Mouse (Mus musculus) intestine, postnatal 0 days (tissue): ENCODE results near the gene Stat1. TPM values are rescaled to one million over a fixed set of nuclear protein-coding genes. Genes with fewer than 3 reads are reported as not detected.

Source experiments
- ATAC-seq: fragments of 200-750 bp; cut with Nextera tagmentation; 2 replicates; pipeline ENCODE4 v1.8.0; 2017; ENCODE audit warnings: mild to moderate bottlenecking, moderate TSS enrichment, moderate library complexity
- H3K27ac ChIP-seq: fragments of 300-500 bp; sonication (generic); 2 replicates; pipeline ENCODE4 v1.5.1; 2014; ENCODE audit warnings: mild to moderate bottlenecking, low read depth, low read length, moderate library complexity
- H3K27me3 ChIP-seq: fragments of 300-500 bp; sonication (generic); replicated peaks from 2 replicates; pipeline ENCODE4 v1.6.1; 2014; ENCODE audit warnings: low read length, mixed read lengths; ENCODE audit not compliant: control insufficient read depth, insufficient read depth
- H3K36me3 ChIP-seq: fragments of 300-500 bp; sonication (generic); 2 replicates; pipeline ENCODE4 v1.6.1; 2014; ENCODE audit warnings: mild to moderate bottlenecking, moderate library complexity; ENCODE audit not compliant: control insufficient read depth, insufficient read depth
- H3K4me1 ChIP-seq: fragments of 300-500 bp; sonication (generic); replicated peaks from 2 replicates; pipeline ENCODE4 v1.6.1; 2014; ENCODE audit warnings: antibody characterized with exemption, low read length, mixed read lengths; ENCODE audit not compliant: control insufficient read depth, insufficient read depth
- H3K4me2 ChIP-seq: fragments of 300-500 bp; sonication (generic); replicated peaks from 2 replicates; pipeline ENCODE4 v1.6.1; 2014; ENCODE audit warnings: low read depth, mild to moderate bottlenecking, moderate library complexity
- H3K4me3 ChIP-seq: fragments of 300-500 bp; sonication (generic); 2 replicates; pipeline ENCODE4 v1.5.1; 2014; ENCODE audit warnings: low read depth, low read length
- H3K9ac ChIP-seq: fragments of 300-500 bp; sonication (generic); 2 replicates; pipeline ENCODE4 v1.6.1; 2014; ENCODE audit warnings: mild to moderate bottlenecking, low read depth, low read length
- H3K9me3 ChIP-seq: fragments of 300-500 bp; sonication (generic); 2 replicates; pipeline ENCODE4 v1.6.1; 2016; ENCODE audit warnings: mixed run types; ENCODE audit not compliant: control insufficient read depth
- CTCF ChIP-seq: sonication (generic); IDR thresholded peaks from 2 replicates; pipeline ENCODE4 v1.5.1; 2016; ENCODE audit warnings: low read depth, mild to moderate bottlenecking, control low read depth, antibody characterized with exemption, moderate library complexity
- WGBS: fragments of 180-500 bp; shearing (Covaris S2); extraction: QIAGEN DNeasy Blood & Tissue Kit; methylation state at CpG from one replicate; pipeline ENCODE4 v1.1.7; 2014; 5-methylcytosine and 5-hydroxymethylcytosine counted together
- polyA plus RNA-seq: library from polyadenylated mRNA; unstranded; fragments of >200 nt; fragmentation: Nextera tagmentation; extraction: Ambion mirVana; gene quantifications from 2 replicates; pipeline ENCODE4 v1.2.1, GENCODE M21; 2015

Gene Stat1
- polyA plus RNA-seq, 1 experiment from 2014 or later: 62.6 TPM

DNA sequence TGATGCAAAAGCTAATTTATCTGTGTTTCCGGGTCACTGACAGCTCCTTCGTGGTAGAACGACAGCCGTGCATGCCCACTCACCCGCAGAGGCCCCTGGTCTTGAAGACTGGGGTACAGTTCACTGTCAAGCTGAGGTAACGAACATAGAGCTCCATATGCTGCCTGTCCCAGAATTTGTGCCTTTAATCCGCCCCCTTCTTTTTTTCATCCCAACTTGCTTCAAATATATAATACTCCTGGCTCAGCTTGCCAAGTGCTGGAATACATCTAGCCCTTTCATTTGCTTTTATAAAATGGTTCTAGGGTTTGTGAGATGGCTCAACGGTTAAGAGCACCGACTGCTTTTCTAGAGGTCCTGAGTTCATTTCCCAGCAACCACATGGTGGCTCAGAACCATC lies 21.3 kb downstream of the Stat1 start:
- no peak for ATAC-seq
- Histone ChIP-seq H3K4me1 (no peaks in the 10 kb centered on the region), H3K4me2 (no peak overlapping the region), H3K27ac (no peak overlapping the region), H3K9ac (no peak overlapping the region), H3K36me3 (peaks cover 89% of the 10 kb centered on the region), H3K27me3 (no peaks in the 10 kb centered on the region), H3K4me3 (no peak overlapping the region), H3K9me3 (no peaks in the 10 kb centered on the region)
- no peak for TF ChIP-seq CTCF
- 90% methylated on average over 9 of the region's 9 CpGs for WGBS

DNA sequence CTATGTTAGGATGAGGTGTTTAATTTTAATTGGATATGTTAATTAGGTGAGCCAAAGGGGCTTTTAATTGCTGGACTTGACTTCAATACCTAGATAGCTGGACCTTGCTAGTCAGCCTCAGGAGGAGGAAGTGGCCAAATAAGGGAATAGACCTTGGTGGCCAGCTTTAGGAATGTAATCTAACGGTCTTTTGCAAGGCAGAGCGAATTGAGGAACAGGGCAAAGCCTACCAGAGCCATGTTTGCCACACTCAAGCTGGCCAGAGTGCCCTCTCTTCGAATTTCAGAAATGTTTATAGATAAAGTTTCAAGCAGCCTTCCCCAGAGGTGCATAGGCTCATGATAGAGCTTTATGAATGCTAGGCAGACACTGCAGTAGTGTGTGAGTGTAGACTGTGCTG lies 22.2 kb downstream of the Stat1 start:
- Histone ChIP-seq H3K9me3 (no peaks in the 10 kb centered on the region), H3K9ac (no peak overlapping the region), H3K36me3 (peaks cover 82% of the 10 kb centered on the region), H3K27ac (no peak overlapping the region), H3K27me3 (no peaks in the 10 kb centered on the region), H3K4me1 (no peaks in the 10 kb centered on the region), H3K4me2 (no peak overlapping the region), H3K4me3 (no peak overlapping the region)
- no peak for ATAC-seq
- 79% methylated on average over 3 of the region's 3 CpGs for WGBS
- no peak for TF ChIP-seq CTCF

DNA sequence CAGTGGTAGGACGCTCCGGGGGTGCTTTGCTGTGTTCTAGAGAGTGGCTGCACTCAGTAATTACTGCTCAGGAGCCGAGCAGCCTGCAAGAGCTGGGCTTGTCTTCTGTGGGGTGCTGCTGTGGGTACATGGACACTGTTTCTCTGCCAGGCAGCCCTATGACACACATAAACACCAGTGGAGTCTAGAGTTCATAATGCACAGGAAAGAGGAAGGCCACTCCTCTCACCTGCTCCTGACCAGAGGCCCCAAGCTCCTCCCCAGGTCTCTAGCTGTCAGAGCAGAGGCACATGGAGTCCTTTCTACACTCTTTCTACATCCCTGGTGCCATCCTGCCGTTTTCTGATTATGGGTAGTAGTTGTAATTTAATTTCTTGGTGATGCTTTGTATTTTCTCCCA lies 22.9 kb downstream of the Stat1 start:
- 0 out of 2 replicates have a peak, but pooled peaks have one; percentile 41 for ATAC-seq
- TF ChIP-seq CTCF: no peak
- H3K27me3 ChIP-seq: no peaks in the 10 kb centered on the region
- no peak overlapping the region for H3K4me3 ChIP-seq
- 70% methylated on average over 4 of the region's 4 CpGs for WGBS
- no peaks in the 10 kb centered on the region for H3K4me1 ChIP-seq
- H3K27ac ChIP-seq: no peak overlapping the region
- H3K36me3 ChIP-seq: peaks cover 82% of the 10 kb centered on the region
- H3K9ac ChIP-seq: no peak overlapping the region
- no peaks in the 10 kb centered on the region for H3K9me3 ChIP-seq
- no peak overlapping the region for H3K4me2 ChIP-seq

DNA sequence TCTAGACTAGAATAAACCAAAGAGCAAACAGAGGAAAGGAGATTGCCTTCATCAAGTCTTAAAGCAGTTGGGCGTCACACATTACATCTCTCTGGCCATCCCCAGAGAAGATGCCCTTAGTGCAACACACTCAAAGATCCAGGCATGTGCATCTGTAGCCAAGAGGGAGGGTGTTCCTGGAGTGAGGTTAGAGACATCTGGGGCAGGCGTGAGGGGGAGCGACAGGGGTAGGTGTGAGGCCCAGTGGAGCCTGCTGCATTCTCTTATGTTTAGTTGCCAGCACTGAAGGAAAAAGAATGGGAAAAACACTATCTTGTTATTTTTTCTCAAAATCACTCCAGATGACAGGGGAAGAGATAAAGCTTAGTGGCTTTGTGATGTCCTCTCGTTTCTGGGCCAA lies 24.0 kb downstream of the Stat1 start:
- 87% methylated on average over 4 of the region's 4 CpGs for WGBS
- no peak overlapping the region for H3K4me3 ChIP-seq
- no peak for TF ChIP-seq CTCF
- H3K4me2 ChIP-seq: no peak overlapping the region
- H3K9me3 ChIP-seq: no peaks in the 10 kb centered on the region
- H3K4me1 ChIP-seq: no peaks in the 10 kb centered on the region
- ATAC-seq: no peak
- H3K9ac ChIP-seq: no peak overlapping the region
- no peak overlapping the region for H3K27ac ChIP-seq
- no peaks in the 10 kb centered on the region for H3K27me3 ChIP-seq
- H3K36me3 ChIP-seq: peaks cover 82% of the 10 kb centered on the region

DNA sequence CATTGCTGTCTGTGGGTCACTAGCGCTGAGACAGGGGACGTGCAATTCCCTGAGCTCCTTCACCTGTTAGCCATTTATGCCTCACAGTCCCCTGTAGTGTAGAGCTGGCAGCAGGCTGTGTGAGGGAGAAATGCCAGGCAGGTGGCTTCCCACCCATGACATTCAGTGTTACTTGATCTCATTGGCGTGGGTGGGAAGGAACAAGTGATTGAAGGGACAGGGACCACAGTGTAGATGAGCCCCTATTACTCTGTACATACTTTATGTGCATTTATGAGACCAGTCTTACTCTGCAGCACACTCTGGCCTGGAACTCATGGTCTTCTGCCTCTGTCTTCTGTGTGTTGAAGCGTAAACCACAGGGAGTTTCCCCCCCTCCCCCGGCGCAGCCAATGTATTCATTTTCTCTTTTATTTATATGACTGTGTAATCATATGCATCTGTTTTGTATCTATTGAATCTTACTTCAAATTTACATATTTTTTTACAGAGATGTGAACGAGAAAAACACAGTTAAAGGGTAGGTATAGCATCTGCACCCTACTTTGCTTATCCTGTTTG lies 24.4 kb downstream of the Stat1 start:
- H3K9me3 ChIP-seq: no peaks in the 10 kb centered on the region
- no peak overlapping the region for H3K4me3 ChIP-seq
- no peaks in the 10 kb centered on the region for H3K4me1 ChIP-seq
- H3K27me3 ChIP-seq: no peaks in the 10 kb centered on the region
- no peak for TF ChIP-seq CTCF
- H3K9ac ChIP-seq: no peak overlapping the region
- H3K36me3 ChIP-seq: peaks cover 81% of the 10 kb centered on the region
- no peak overlapping the region for H3K4me2 ChIP-seq
- 92% methylated on average over 7 of the region's 7 CpGs for WGBS
- no peak overlapping the region for H3K27ac ChIP-seq
- ATAC-seq: no peak

DNA sequence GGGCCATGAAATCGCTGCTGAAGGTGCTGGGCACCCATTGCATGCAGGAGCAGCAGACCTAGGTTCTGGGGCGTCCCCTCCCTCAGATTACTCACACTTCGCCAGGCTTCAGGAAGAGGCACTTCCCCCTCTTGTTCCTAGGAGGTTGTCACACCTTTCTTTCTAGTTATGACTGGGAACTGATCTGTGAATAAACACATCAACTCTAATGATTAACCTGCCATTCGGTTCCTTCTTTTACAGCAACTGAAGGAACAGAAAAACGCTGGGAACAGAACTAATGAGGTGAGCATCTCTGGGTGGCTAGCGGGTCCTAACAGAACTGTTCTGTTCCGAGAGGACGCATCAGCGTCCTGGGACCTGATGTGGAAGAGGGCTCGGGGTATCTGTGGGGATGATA lies 25.7 kb downstream of the Stat1 start:
- no peak overlapping the region for H3K4me2 ChIP-seq
- H3K4me3 ChIP-seq: no peak overlapping the region
- H3K27me3 ChIP-seq: no peaks in the 10 kb centered on the region
- H3K9me3 ChIP-seq: no peaks in the 10 kb centered on the region
- ATAC-seq: no peak
- WGBS: 67% methylated on average over 10 of the region's 10 CpGs
- no peak overlapping the region for H3K9ac ChIP-seq
- H3K27ac ChIP-seq: no peak overlapping the region
- TF ChIP-seq CTCF: no peak
- H3K36me3 ChIP-seq: peaks cover 81% of the 10 kb centered on the region
- H3K4me1 ChIP-seq: peaks cover 2% of the 10 kb centered on the region; the same call in 1 of the 2 replicates
